Mouse (Mus musculus): ENCODE measurements around the gene Ago4. TPM values are rescaled to one million over a fixed set of nuclear protein-coding genes. Genes with fewer than 3 reads are reported as not detected.

Ago4 gene
- 0.67 and 0.78 TPM in 2 replicates for polyA plus RNA-seq (2012)

DNA sequence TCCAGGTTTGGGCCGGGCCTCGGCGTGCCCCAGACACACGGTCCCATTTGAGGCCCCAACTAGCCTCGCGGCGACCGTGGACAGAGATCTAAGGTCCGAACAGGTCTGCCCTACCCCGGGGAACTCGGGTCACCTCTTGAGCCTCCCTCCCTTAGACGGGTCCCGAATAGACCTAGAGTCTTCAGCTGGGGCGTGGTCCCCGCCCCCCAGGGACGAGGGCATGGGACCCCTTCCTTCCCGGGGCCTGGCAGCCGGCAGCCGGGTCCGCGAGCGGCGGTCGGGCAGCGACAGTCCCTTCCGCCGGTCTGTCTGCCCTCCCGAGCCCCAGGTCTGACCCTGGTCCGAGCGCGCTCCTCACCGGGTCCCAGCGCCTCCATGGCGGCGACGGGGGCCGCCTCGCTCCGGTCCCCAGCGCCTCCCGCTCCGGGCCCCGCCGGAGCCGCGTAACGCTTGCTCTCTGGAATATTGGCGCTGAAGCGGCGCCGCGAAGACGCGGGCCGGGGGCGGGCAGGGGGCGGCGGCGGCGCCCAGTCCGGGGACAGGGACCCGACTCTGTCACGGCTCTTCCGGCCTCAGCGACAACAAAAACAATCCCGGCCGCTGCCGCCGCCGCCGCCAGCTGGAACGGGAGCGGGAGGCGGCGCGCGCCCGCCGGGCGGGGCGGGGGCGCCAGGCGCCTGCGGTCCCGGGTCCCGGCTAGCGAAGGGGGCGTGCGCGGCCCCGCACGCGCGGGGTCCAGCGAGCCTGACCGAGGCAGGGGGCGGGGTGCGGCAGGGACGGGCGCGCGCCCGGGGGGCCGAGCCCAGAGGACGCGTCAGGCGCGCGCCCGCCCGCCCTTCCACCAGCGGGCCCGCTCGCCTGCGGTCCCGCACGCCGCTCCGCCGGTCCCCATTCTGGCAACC lies at the start of gene Ago4:
Ago4 (minus strand) TSS at position 646 of the 902 bp plus-strand sequence.

DNA sequence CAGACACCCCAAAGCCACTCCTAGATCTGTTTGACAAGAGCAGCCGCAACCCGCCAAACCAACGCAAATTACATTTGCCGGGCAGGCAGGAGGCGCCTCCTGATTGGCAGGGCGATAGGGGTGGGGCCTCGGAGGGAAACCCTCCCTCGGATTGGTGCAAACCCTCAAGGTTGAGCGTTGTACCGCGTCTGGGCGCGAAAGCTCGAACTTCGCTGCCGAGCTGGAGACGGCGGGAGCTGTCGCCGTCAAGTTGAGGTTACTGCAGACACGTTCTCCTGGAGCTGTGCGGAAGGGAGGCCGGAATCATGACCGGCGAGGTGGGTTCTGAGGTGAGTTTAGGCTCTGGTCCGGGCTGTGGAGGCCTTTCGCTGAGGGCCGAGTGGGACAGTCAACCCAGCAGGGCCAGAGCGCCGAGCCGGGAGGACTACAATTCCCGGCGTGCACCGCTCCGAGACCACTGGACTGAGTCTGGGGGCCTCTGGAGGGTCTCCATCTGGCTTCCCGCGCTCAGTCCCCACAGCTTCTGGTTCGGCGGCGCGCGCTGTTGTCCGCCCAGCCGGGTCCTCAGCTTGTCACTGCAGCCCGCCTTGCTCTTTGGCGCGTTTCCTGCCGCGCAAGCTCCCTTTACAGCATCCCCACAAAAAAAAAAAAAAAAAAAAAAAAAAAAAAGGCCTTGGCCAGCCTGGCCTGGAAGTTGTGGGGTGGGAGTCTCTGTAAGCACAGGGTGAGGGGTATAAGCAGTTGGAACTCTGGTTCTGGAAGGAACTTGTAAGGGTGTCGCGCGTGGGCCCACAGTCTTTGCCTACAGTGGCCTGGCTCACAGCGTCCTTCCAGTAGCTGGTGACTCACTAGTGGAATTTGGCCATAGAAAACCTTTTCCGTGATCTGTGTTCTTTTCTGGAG lies 23.8 kb upstream of the Ago4 start, which contains the start of gene Clspn:
Clspn (plus strand) TSS at position 127 of the 903 bp plus-strand sequence.

GRCm38 (mm10) chr4:126468285-126468901 lies 64.9 kb downstream of the Ago4 start, which contains the start of gene Ago1:
TSS of gene Ago1 (minus strand) at chr4:126468583.

Other genes with a start within 250 kb of the Ago4 start
- gene Col8a2, start 246.7 kb downstream of the Ago4 start, polyA plus RNA-seq (2012) = 0.03 TPM in 1 of 2 replicates, not detected in the other
- 61.8 and 65.3 TPM in 2 replicates for gene Adprhl2, start 211.8 kb downstream of the Ago4 start, polyA plus RNA-seq (2012)
- gene Tekt2, start 207.8 kb downstream of the Ago4 start, polyA plus RNA-seq (2012) = 0.48 TPM in 1 of 2 replicates, not detected in the other
- gene Ago3, start 103.9 kb downstream of the Ago4 start, polyA plus RNA-seq (2012) = 3.5 and 6.5 TPM in 2 replicates
- gene Ago1, start 64.9 kb downstream of the Ago4 start, polyA plus RNA-seq (2012) = 9.0 and 12.6 TPM in 2 replicates
- 4.5 and 7.8 TPM in 2 replicates for gene Clspn, start 23.5 kb upstream of the Ago4 start, polyA plus RNA-seq (2012)
- gene 5730409E04Rik, start 76.3 kb upstream of the Ago4 start, polyA plus RNA-seq (2012) = 1.2 and 1.5 TPM in 2 replicates
- 139 and 174 TPM in 2 replicates for gene Psmb2, start 144.2 kb upstream of the Ago4 start, polyA plus RNA-seq (2012)
- 0.16 and 0.21 TPM in 2 replicates for gene Tfap2e, start 202.8 kb upstream of the Ago4 start, polyA plus RNA-seq (2012)
- 92.0 and 97.4 TPM in 2 replicates for gene Ncdn, start 220.0 kb upstream of the Ago4 start, polyA plus RNA-seq (2012)
- 17.0 and 23.8 TPM in 2 replicates for gene AU040320, start 220.1 kb upstream of the Ago4 start, polyA plus RNA-seq (2012)

All from megakaryocyte-erythroid progenitor cell, adult 5 weeks (primary cell).